Mouse (Mus musculus) myocyte (in vitro differentiated cells): Measurements from ENCODE around the gene Snapc4. TPM values are rescaled to one million over a fixed set of nuclear protein-coding genes. Genes with fewer than 3 reads are reported as not detected.
A peak's percentile ranks its signal among the peaks of the same experiment; 100 is the strongest.

ENCODE experiments used
- H3K27me3 ChIP-seq: one replicate; pipeline ENCODE4 v1.6.1; 2011; ENCODE audit not compliant: control insufficient read depth, insufficient read depth, insufficient read length
- H3K36me3 ChIP-seq: one replicate; pipeline ENCODE4 v1.6.1; 2011; ENCODE audit not compliant: control insufficient read depth, insufficient read depth
- H3K4me2 ChIP-seq: one replicate; pipeline ENCODE4 v1.6.1; 2011; ENCODE audit warnings: low read depth, control low read depth
- H3K4me3 ChIP-seq: one replicate; pipeline ENCODE4 v1.5.1; 2011; ENCODE audit warnings: mild to moderate bottlenecking, control low read depth, moderate library complexity
- H3K79me2 ChIP-seq: one replicate; pipeline ENCODE4 v1.6.1; 2011; ENCODE audit not compliant: control insufficient read depth, insufficient read depth
- H3ac ChIP-seq: one replicate; pipeline ENCODE4 v1.6.1; 2011; ENCODE audit not compliant: control insufficient read depth, insufficient read length
- CEBPB ChIP-seq: IDR thresholded peaks from 2 replicates; pipeline ENCODE4 v1.6.1; 2011; ENCODE audit warnings: mild to moderate bottlenecking, moderate library complexity; ENCODE audit not compliant: poor library complexity, insufficient read depth, severe bottlenecking
- E2F4 ChIP-seq: IDR thresholded peaks from one replicate; pipeline ENCODE4 v1.6.1; 2011; ENCODE audit warnings: mild to moderate bottlenecking, control low read depth, moderate library complexity; ENCODE audit not compliant: insufficient read depth
- MAX ChIP-seq: IDR thresholded peaks from one replicate; pipeline ENCODE4 v1.6.1; 2011; ENCODE audit warnings: low read depth, mild to moderate bottlenecking, control low read depth
- MYOD1 ChIP-seq, 3 experiments: IDR thresholded peaks; one replicate each; pipeline ENCODE4 v1.6.1; 2011; ENCODE audit warnings: control low read depth in 2 of 3, low read depth in 2 of 3, mild to moderate bottlenecking in 2 of 3, moderate library complexity in 1 of 3; ENCODE audit not compliant: insufficient read length in 2 of 3, control insufficient read depth in 1 of 3
- MYOG ChIP-seq, 3 experiments: IDR thresholded peaks; one replicate each; pipeline ENCODE4 v1.6.1; 2011; ENCODE audit warnings: control low read depth in 2 of 3, low read depth in 2 of 3, mild to moderate bottlenecking in 2 of 3; ENCODE audit not compliant: insufficient read length in 2 of 3, control insufficient read depth in 1 of 3, insufficient read depth in 1 of 3
- POLR2A ChIP-seq: IDR thresholded peaks from one replicate; pipeline ENCODE4 v1.6.1; 2011; ENCODE audit warnings: low read depth, mild to moderate bottlenecking, control low read depth, moderate library complexity; ENCODE audit not compliant: insufficient read length
- POLR2AphosphoS2 ChIP-seq: IDR thresholded peaks from one replicate; pipeline ENCODE4 v1.6.1; 2011; ENCODE audit warnings: low read depth, control low read depth; ENCODE audit not compliant: insufficient read length
- REST ChIP-seq: IDR thresholded peaks from one replicate; pipeline ENCODE4 v1.6.1; 2011; ENCODE audit warnings: mild to moderate bottlenecking, control low read depth, moderate library complexity; ENCODE audit not compliant: insufficient read depth, insufficient read length
- SRF ChIP-seq: IDR thresholded peaks from one replicate; pipeline ENCODE4 v1.6.1; 2011; ENCODE audit warnings: low read depth; ENCODE audit not compliant: control insufficient read depth, insufficient read length
- TCF12 ChIP-seq: IDR thresholded peaks from one replicate; pipeline ENCODE4 v1.6.1; 2011; ENCODE audit warnings: mild to moderate bottlenecking, control low read depth; ENCODE audit not compliant: poor library complexity, insufficient read depth, severe bottlenecking
- TCF3 ChIP-seq: IDR thresholded peaks from one replicate; pipeline ENCODE4 v1.6.1; 2011; ENCODE audit warnings: low read depth, control low read depth; ENCODE audit not compliant: insufficient read length
- USF1 ChIP-seq: IDR thresholded peaks from one replicate; pipeline ENCODE4 v1.6.1; 2011; ENCODE audit warnings: low read depth, mild to moderate bottlenecking, control low read depth, moderate library complexity
- polyA plus RNA-seq: library from polyadenylated mRNA; unstranded; fragments of >200 nt; fragmentation: generic; extraction: Trizol; gene quantifications from one replicate; pipeline ENCODE4 v1.2.1, GENCODE M21; 2012; ENCODE audit warnings: missing spikeins

Gene Snapc4
- polyA plus RNA-seq, 1 experiment, result 11.0 TPM

- Histone ChIP-seq H3K4me2 (no peak overlapping the region), H3ac (no peak overlapping the region), H3K36me3 (no peaks in the 10 kb centered on the region), H3K27me3 (no peaks in the 10 kb centered on the region), H3K4me3 (no peak overlapping the region), H3K79me2 (peaks cover 8% of the 10 kb centered on the region)
- TF ChIP-seq MYOD1 (IDR thresholded peaks at IDR 0.05; ENCODE audit: control insufficient read depth in 1 of 3, insufficient read length in 2 of 3, low read depth in 2 of 3) (no peak), POLR2A (no peak), TCF3 (no peak), REST (no peak), CEBPB (no peak), TCF12 (no peak), POLR2AphosphoS2 (no peak), MYOG (IDR thresholded peaks at IDR 0.05; ENCODE audit: control insufficient read depth in 1 of 3, insufficient read depth in 1 of 3, insufficient read length in 2 of 3, low read depth in 2 of 3) (no peak), USF1 (no peak), SRF (no peak), E2F4 (no peak), MAX (no peak)
These were observed 61.3 kb downstream of the Snapc4 start for GRCm38 (mm10) chr2:26319109-26319508.

- no peak overlapping the region for H3K4me2 ChIP-seq
- no peak overlapping the region for H3ac ChIP-seq
- TF ChIP-seq MYOD1 (IDR thresholded peaks at IDR 0.05; ENCODE audit: control insufficient read depth in 1 of 3, insufficient read length in 2 of 3, low read depth in 2 of 3), result no peak
- no peak for TF ChIP-seq POLR2A
- TF ChIP-seq USF1, result no peak
- no peak for TF ChIP-seq E2F4
- TF ChIP-seq CEBPB, result no peak
- TF ChIP-seq POLR2AphosphoS2, result no peak
- TF ChIP-seq REST, result no peak
- TF ChIP-seq TCF3, result no peak
These were observed 62.3 kb downstream of the Snapc4 start for GRCm38 (mm10) chr2:26317991-26318672.

GRCm38 (mm10) chr2:26317371-26317770, 63.1 kb downstream of the Snapc4 start:
- H3K4me2 ChIP-seq, result peak overlapping the region; percentile 99
- H3K27me3 ChIP-seq, result no peaks in the 10 kb centered on the region
- peaks cover 8% of the 10 kb centered on the region for H3K79me2 ChIP-seq
- no peak overlapping the region for H3K4me3 ChIP-seq
- TF ChIP-seq E2F4 (no peak), REST (no peak), CEBPB (no peak), POLR2AphosphoS2 (no peak), POLR2A (no peak)
- H3K36me3 ChIP-seq, result no peaks in the 10 kb centered on the region
- no peak overlapping the region for H3ac ChIP-seq

More at GRCm38 (mm10) chr2:26317991-26318672, 62.3 kb downstream of the Snapc4 start:
- Histone ChIP-seq H3K79me2 (peaks cover 8% of the 10 kb centered on the region), H3K36me3 (no peaks in the 10 kb centered on the region), H3K4me3 (no peak overlapping the region), H3K27me3 (no peaks in the 10 kb centered on the region)

- peak overlapping the region; percentile 55 for H3ac ChIP-seq
- H3K4me3 ChIP-seq, result peak overlapping the region; percentile 48
- TF ChIP-seq TCF3 (no peak), USF1 (no peak), TCF12 (no peak), SRF (no peak), POLR2A (no peak), MYOD1 (IDR thresholded peaks at IDR 0.05; ENCODE audit: control insufficient read depth in 1 of 3, insufficient read length in 2 of 3, low read depth in 2 of 3) (peak in 1 of 3 experiments; percentile 59)
- peak overlapping the region; percentile 99 for H3K4me2 ChIP-seq
- no peaks in the 10 kb centered on the region for H3K27me3 ChIP-seq
- H3K36me3 ChIP-seq, result no peaks in the 10 kb centered on the region
- H3K79me2 ChIP-seq, result peaks cover 8% of the 10 kb centered on the region
These were observed 63.7 kb downstream of the Snapc4 start for GRCm38 (mm10) chr2:26316576-26317246.

- Histone ChIP-seq H3K4me2 (peak overlapping the region; percentile 99), H3K36me3 (no peaks in the 10 kb centered on the region), H3ac (peak overlapping the region; percentile 55), H3K27me3 (no peaks in the 10 kb centered on the region), H3K4me3 (peak overlapping the region; percentile 48), H3K79me2 (peaks cover 8% of the 10 kb centered on the region)
- TF ChIP-seq E2F4, result no peak
- TF ChIP-seq MAX, result no peak
- TF ChIP-seq REST, result no peak
- TF ChIP-seq TCF12, result no peak
These were observed 64.5 kb downstream of the Snapc4 start for GRCm38 (mm10) chr2:26315925-26316311.
